Mouse (Mus musculus) Patski (cell line): Measurements from ENCODE around the gene Jade1. TPM values are rescaled to one million over a fixed set of nuclear protein-coding genes. Genes with fewer than 3 reads are reported as not detected.
A peak's percentile ranks its signal among the peaks of the same experiment; 100 is the strongest.

ENCODE experiments used
- ATAC-seq: fragments of 100-300 bp; one replicate; pipeline ENCODE4 v1.8.0; 2021
- CTCF ChIA-PET: fragments of 350-600 bp; sonication (Branson Sonifier 250); formaldehyde crosslinking; loops from one replicate; lab custom pipeline; 2022; ENCODE audit warnings: inconsistent platforms; lab: Charles Lee
- POLR2A ChIA-PET: fragments of 350-600 bp; sonication (Branson Sonifier 250); formaldehyde crosslinking; loops from one replicate; lab custom pipeline; 2022; ENCODE audit warnings: antibody characterized with exemption, inconsistent platforms; lab: Charles Lee
- DNase-seq: peaks from one replicate; pipeline ENCODE4 v3.0.0-alpha.2; 2011; ENCODE audit warnings: low read depth, low spot score
- H3K27me3 ChIP-seq: fragments of 371-371 bp; one replicate; pipeline ENCODE4 v1.5.1; 2021
- CTCF ChIP-seq: fragments of 100-300 bp; IDR thresholded peaks from one replicate; pipeline ENCODE4 v1.5.1; 2021
- in situ Hi-C: fragments of 300-500 bp; cut with MboI; formaldehyde crosslinking; loops from 3 replicates; pipeline ENCODE4 v1.11.1; 2018; ENCODE audit warnings: low pct_unique_long_range_greater_than_20kb, mixed read lengths
- polyA plus RNA-seq: library from polyadenylated mRNA; unstranded; gene quantifications from one replicate; pipeline ENCODE4 v1.2.3, GENCODE M21; 2021

The Jade1 gene
- polyA plus RNA-seq, 1 experiment from 2014 or later: 48.1 TPM

GRCm38 (mm10) chr3:41591651-41592170 is 36.2 kb downstream of the Jade1 start:
- H3K27me3 ChIP-seq: no peaks in the 10 kb centered on the region
- ATAC-seq (no peak), DNase-seq (no peak)
- no peak for TF ChIP-seq CTCF
- ChIA-PET CTCF (interaction anchor here (0.9 to 1.4 kb wide), 4 partner anchors 18 to 409 kb away, joined by 3 to 6 read pairs (median 3); no protein-coding TSS in a partner anchor), POLR2A (interaction anchor here (0.8 kb wide), 1 partner anchor 414 kb away, joined by 3 read pairs; no protein-coding TSS in a partner anchor)
- in situ Hi-C loops: no loop called here

GRCm38 (mm10) chr3:41592805-41593204 is 37.3 kb downstream of the Jade1 start:
- in situ Hi-C loops: no loop called here
- CTCF ChIA-PET: interaction anchor here (1.1 kb wide), 1 partner anchor 14 kb away, joined by 3 read pairs; no protein-coding TSS in a partner anchor
- POLR2A ChIA-PET: no interaction called here

GRCm38 (mm10) chr3:41594097-41594879 is 38.8 kb downstream of the Jade1 start:
- ChIA-PET CTCF (interaction anchor here (0.8 to 1.5 kb wide), 3 partner anchors 26 to 366 kb away, joined by 3 to 5 read pairs (median 3); no protein-coding TSS in a partner anchor), POLR2A (no interaction called here)
- no peak for ATAC-seq
- H3K27me3 ChIP-seq: no peaks in the 10 kb centered on the region
- DNase-seq: no peak
- no peak for TF ChIP-seq CTCF
- in situ Hi-C loops: no loop called here

More at GRCm38 (mm10) chr3:41592805-41593204, 37.3 kb downstream of the Jade1 start:
- no peak for TF ChIP-seq CTCF
- DNase-seq (no peak), ATAC-seq (no peak)
- no peaks in the 10 kb centered on the region for H3K27me3 ChIP-seq

- ATAC-seq (no peak), DNase-seq (no peak)
- in situ Hi-C loops: no loop called here
- no peaks in the 10 kb centered on the region for H3K27me3 ChIP-seq
- ChIA-PET POLR2A (interaction anchor here (0.7 kb wide), 1 partner anchor 9 kb away, joined by 3 read pairs; no protein-coding TSS in a partner anchor), CTCF (interaction anchor here (0.8 to 1.5 kb wide), 5 partner anchors 9 to 367 kb away, joined by 3 to 5 read pairs (median 3); no protein-coding TSS in a partner anchor)
- TF ChIP-seq CTCF: no peak
These were observed 39.5 kb downstream of the Jade1 start for GRCm38 (mm10) chr3:41595010-41595409.

- in situ Hi-C loops: no loop called here
- no peaks in the 10 kb centered on the region for H3K27me3 ChIP-seq
- no peak for TF ChIP-seq CTCF
- CTCF ChIA-PET: interaction anchor here (1.3 to 1.5 kb wide), 2 partner anchors 16 to 379 kb away, joined by 3 read pairs; no protein-coding TSS in a partner anchor
- POLR2A ChIA-PET: no interaction called here
- DNase-seq: no peak
- ATAC-seq: no peak
These were observed 41.5 kb downstream of the Jade1 start for GRCm38 (mm10) chr3:41597036-41597435.

- POLR2A ChIA-PET: interaction anchor here (0.8 to 1.2 kb wide), 2 partner anchors 11 to 16 kb away, joined by 3 read pairs; no protein-coding TSS in a partner anchor
- H3K27me3 ChIP-seq: no peaks in the 10 kb centered on the region
- no peak for ATAC-seq
- in situ Hi-C loops: no loop called here
- DNase-seq: no peak
- TF ChIP-seq CTCF: no peak
- CTCF ChIA-PET: interaction anchor here (1.1 to 3.0 kb wide), 3 partner anchors 15 to 416 kb away, joined by 3 to 13 read pairs (median 3); no protein-coding TSS in a partner anchor
These were observed 42.9 kb downstream of the Jade1 start for GRCm38 (mm10) chr3:41598412-41598811.

GRCm38 (mm10) chr3:41599226-41599625 is 43.7 kb downstream of the Jade1 start:
- no peak for TF ChIP-seq CTCF
- ATAC-seq: no peak
- in situ Hi-C loops: no loop called here
- DNase-seq: no peak
- ChIA-PET CTCF (interaction anchor here (1.0 to 3.0 kb wide), 3 partner anchors 14 to 417 kb away, joined by 3 to 13 read pairs (median 3); no protein-coding TSS in a partner anchor), POLR2A (interaction anchor here (0.6 kb wide), 1 partner anchor 68 kb away, joined by 4 read pairs; no protein-coding TSS in a partner anchor)
- no peaks in the 10 kb centered on the region for H3K27me3 ChIP-seq

GRCm38 (mm10) chr3:41599806-41600589 is 44.5 kb downstream of the Jade1 start:
- no peaks in the 10 kb centered on the region for H3K27me3 ChIP-seq
- ChIA-PET POLR2A (interaction anchor here (0.6 to 1.4 kb wide), 3 partner anchors 68 to 558 kb away, joined by 3 to 5 read pairs (median 4); no protein-coding TSS in a partner anchor), CTCF (interaction anchor here (1.0 to 3.0 kb wide), 5 partner anchors 25 to 426 kb away, joined by 3 to 13 read pairs (median 3); no protein-coding TSS in a partner anchor)
- in situ Hi-C loops: no loop called here
- no peak for TF ChIP-seq CTCF
- DNase-seq: no peak
- peak; percentile 53 for ATAC-seq

- ATAC-seq (no peak), DNase-seq (no peak)
- CTCF ChIA-PET: interaction anchor here (1.5 kb wide), 1 partner anchor 428 kb away, joined by 3 read pairs; no protein-coding TSS in a partner anchor
- in situ Hi-C loops: no loop called here
- no peaks in the 10 kb centered on the region for H3K27me3 ChIP-seq
- no peak for TF ChIP-seq CTCF
- POLR2A ChIA-PET: interaction anchor here (0.9 kb wide), 1 partner anchor 198 kb away, joined by 3 read pairs; no protein-coding TSS in a partner anchor
These were observed 45.9 kb downstream of the Jade1 start for GRCm38 (mm10) chr3:41601226-41602020.
